Mouse (Mus musculus): ENCODE results near the gene Ints11. TPM values are rescaled to one million over a fixed set of nuclear protein-coding genes. Genes with fewer than 3 reads are reported as not detected.

Ints11 gene
- polyA plus RNA-seq, 1 experiment from 2014 or later = 89.4 TPM

DNA sequence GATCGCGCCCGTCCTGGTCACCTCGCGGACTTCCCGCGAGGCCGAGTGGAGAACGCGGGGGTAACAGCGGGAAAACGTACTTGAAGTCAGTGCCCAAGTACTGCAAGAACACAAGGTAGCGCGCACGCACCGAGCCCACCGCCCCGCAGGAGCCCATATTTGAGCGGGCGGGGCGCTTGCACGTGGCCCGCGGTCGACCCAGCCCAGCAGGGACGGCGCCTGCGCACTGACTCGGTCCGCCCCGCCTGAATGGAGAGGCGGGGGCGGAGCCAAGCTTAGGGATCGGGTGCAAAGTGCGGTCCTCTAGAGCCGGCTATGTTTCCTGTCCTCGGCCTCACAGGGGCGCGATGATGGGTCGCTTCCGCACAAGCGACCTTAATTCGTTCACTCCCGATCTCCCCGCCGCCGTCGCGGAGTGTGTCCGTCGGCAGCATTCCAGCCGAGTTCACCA lies 22.2 kb downstream of the Ints11 start, which contains the start of the genes Pusl1 and Acap3:
Gene Pusl1 (minus strand): TSS at position 231 of the 451 bp plus-strand sequence.
Gene Acap3 (plus strand): TSS at position 272 of the 451 bp plus-strand sequence.
- WGBS = under 1% methylated on average over 51 of the region's 52 CpGs
- ATAC-seq (ENCODE audit: insufficient number of reproducible peaks, low FRiP score, low TSS enrichment, low read depth) (peak; percentile 88), DNase-seq (ENCODE audit: low spot score) (peak; percentile 98)
- Histone ChIP-seq H3K27ac (replicated peaks; ENCODE audit: low read depth, low read length) (peak within 1 kb of the TSS; percentile 90), H3K36me3 (ENCODE audit: control insufficient read depth, insufficient read depth, low read length) (peaks cover 19% of the 10 kb centered on the region; the same call in 1 of the 2 replicates), H3K9ac (ENCODE audit: low read length) (peak within 1 kb of the TSS; percentile 74), H3K9me3 (ENCODE audit: control insufficient read depth, low read length) (no peaks in the 10 kb centered on the region), H3K27me3 (ENCODE audit: control insufficient read depth, insufficient read depth, low read length) (no peaks in the 10 kb centered on the region), H3K4me1 (ENCODE audit: control insufficient read depth, insufficient read depth, low read length) (peaks cover 18% of the 10 kb centered on the region), H3K4me3 (ENCODE audit: low read depth, low read length) (peak within 1 kb of the TSS; percentile 84), H3K4me2 (ENCODE audit: low read depth, severe bottlenecking) (peak within 1 kb of the TSS; percentile 97)

DNA sequence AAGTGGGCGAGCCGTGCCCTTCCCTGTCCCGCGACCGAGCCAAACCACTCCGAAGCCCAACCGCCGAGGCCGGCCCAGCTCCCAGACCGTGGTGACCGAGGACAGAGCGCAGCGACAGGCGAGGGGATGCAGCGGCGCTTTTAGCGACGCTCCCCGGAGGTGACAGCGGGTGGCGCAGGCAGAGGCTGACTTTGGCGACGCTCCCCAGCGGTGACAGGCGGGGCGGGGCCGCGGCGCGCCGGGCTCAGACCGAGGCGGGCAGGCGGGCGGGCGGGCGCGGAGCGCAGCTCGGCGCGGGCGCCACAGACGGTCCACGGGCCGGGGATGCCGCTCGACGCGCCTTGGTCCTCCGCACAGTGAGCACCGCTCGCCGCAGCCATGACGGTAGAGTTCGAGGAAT lies 22.7 kb downstream of the Ints11 start:
- Histone ChIP-seq H3K27ac (replicated peaks; ENCODE audit: low read depth, low read length) (peak overlapping the region; percentile 90), H3K4me3 (ENCODE audit: low read depth, low read length) (peak overlapping the region; percentile 84), H3K4me2 (ENCODE audit: low read depth, severe bottlenecking) (peak overlapping the region; percentile 97), H3K36me3 (ENCODE audit: control insufficient read depth, insufficient read depth, low read length) (peaks cover 15% of the 10 kb centered on the region; the same call in 1 of the 2 replicates), H3K9me3 (ENCODE audit: control insufficient read depth, low read length) (no peaks in the 10 kb centered on the region), H3K9ac (ENCODE audit: low read length) (peak overlapping the region; percentile 74), H3K27me3 (ENCODE audit: control insufficient read depth, insufficient read depth, low read length) (no peaks in the 10 kb centered on the region), H3K4me1 (ENCODE audit: control insufficient read depth, insufficient read depth, low read length) (peaks cover 18% of the 10 kb centered on the region)
- WGBS = under 1% methylated on average over 34 of the region's 56 CpGs
- ATAC-seq (ENCODE audit: insufficient number of reproducible peaks, low FRiP score, low TSS enrichment, low read depth) = peak; percentile 87
- DNase-seq (ENCODE audit: low spot score) = peak; percentile 83

DNA sequence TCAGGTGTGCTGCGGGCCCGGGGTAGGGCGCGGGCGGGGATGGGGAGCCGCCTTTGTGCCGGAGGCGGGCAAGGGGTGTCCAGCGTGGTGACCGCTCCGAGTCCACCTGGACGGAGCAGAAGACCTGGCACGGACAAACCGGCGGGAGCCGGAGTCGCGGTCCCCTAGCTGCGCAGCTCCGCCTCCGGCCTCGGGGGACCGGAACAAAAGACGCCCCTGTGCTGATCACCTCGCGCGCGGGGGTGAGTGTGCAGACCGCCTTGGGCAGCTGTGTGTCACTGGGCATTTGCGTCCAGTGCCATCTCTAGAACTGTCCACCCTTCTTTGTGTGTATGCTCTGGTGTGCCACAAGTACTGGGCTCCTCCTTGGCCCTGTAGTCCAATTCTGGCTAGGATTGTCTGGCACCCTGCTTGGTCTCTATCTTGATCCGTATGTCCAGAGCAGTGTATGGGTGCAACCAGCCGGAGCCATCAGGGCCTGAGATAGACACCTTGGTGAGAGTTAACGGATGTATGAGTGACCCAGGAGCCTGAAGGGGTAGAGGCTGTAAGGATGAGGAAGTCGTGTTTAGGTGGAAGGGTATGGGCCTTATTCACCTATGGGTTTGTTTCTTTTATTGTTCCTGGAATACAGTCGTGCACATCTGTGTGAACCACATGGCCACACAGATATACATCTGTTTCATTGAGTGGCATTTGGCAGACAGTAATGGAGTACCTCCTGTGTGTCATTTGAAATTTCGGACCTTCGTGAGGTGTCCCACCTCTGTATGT lies 23.3 kb downstream of the Ints11 start:
- WGBS = 6% methylated on average over 36 of the region's 37 CpGs
- Histone ChIP-seq H3K4me2 (ENCODE audit: low read depth, severe bottlenecking) (peak overlapping the region; percentile 97), H3K27ac (replicated peaks; ENCODE audit: low read depth, low read length) (no peak overlapping the region), H3K4me1 (ENCODE audit: control insufficient read depth, insufficient read depth, low read length) (peaks cover 18% of the 10 kb centered on the region), H3K36me3 (ENCODE audit: control insufficient read depth, insufficient read depth, low read length) (peaks cover 13% of the 10 kb centered on the region; the same call in 1 of the 2 replicates), H3K4me3 (ENCODE audit: low read depth, low read length) (peak overlapping the region; percentile 84), H3K27me3 (ENCODE audit: control insufficient read depth, insufficient read depth, low read length) (no peaks in the 10 kb centered on the region), H3K9ac (ENCODE audit: low read length) (peak overlapping the region; percentile 74), H3K9me3 (ENCODE audit: control insufficient read depth, low read length) (no peaks in the 10 kb centered on the region)
- ATAC-seq (ENCODE audit: insufficient number of reproducible peaks, low FRiP score, low TSS enrichment, low read depth) (peak; percentile 11; the same call in 1 of the 2 replicates), DNase-seq (ENCODE audit: low spot score) (no peak)

DNA sequence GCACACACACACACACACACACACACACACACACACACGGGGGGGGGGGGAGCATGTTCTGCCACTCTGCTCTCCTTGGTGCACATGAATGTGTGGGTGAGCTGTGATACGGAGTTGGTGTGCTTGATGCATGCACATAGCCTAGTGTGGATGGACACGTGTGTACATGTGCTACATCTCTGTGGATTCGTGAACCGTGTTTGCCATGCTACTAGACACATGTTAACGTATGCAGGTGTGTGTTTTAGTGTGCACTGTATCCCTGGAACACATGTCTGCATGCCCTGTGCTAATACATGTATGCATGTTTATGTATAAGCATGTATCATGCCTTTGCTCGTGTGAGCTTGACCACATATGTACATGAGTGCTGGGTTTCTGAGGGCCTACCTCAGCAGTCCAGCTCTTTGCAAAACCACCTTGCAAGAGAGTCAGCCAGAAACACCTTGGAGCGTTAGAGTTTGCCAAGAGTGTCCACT lies 23.9 kb downstream of the Ints11 start:
- H3K4me2 ChIP-seq (ENCODE audit: low read depth, severe bottlenecking) = peak overlapping the region; percentile 97
- peaks cover 9% of the 10 kb centered on the region; the same call in 1 of the 2 replicates for H3K36me3 ChIP-seq (ENCODE audit: control insufficient read depth, insufficient read depth, low read length)
- H3K4me1 ChIP-seq (ENCODE audit: control insufficient read depth, insufficient read depth, low read length) = peaks cover 18% of the 10 kb centered on the region
- no peak overlapping the region for H3K27ac ChIP-seq (replicated peaks; ENCODE audit: low read depth, low read length)
- WGBS = 75% methylated on average over 8 of the region's 8 CpGs
- peak overlapping the region; percentile 84; the same call in 1 of the 2 replicates for H3K4me3 ChIP-seq (ENCODE audit: low read depth, low read length)
- H3K27me3 ChIP-seq (ENCODE audit: control insufficient read depth, insufficient read depth, low read length) = no peaks in the 10 kb centered on the region
- no peak for ATAC-seq (ENCODE audit: insufficient number of reproducible peaks, low FRiP score, low TSS enrichment, low read depth)
- DNase-seq (ENCODE audit: low spot score) = no peak
- H3K9ac ChIP-seq (ENCODE audit: low read length) = no peak overlapping the region
- no peaks in the 10 kb centered on the region for H3K9me3 ChIP-seq (ENCODE audit: control insufficient read depth, low read length)

DNA sequence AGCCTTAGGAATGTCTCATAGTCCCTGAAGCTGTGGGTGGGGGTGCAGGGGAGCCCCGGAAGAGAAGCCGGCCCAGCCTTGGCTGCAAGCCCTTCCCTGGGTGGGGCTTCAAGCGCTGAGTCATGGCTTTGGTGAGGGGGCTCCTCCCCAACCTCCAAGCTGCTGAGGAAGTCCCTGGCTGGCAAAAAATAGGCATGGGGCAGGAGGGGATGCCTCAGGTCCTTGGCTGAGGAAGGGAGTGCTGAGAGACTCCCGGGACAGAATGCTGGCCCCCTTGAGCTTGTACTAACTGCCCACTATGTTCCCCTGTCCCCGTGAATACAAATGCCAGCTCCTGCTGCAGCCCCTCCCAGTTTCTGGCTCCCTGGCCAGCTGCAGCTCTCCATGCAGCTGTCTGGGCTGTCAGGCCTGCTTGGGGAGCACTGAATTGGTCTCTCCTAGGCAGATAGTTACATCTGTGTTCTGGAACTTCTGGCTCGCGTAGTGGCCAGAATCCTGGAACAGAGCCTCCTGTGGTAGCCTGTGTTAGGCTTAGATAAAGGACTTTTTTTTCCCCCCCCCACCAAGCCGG lies 25.1 kb downstream of the Ints11 start:
- no peaks in the 10 kb centered on the region for H3K9me3 ChIP-seq (ENCODE audit: control insufficient read depth, low read length)
- H3K4me3 ChIP-seq (ENCODE audit: low read depth, low read length) = no peak overlapping the region
- no peak overlapping the region for H3K27ac ChIP-seq (replicated peaks; ENCODE audit: low read depth, low read length)
- H3K4me2 ChIP-seq (ENCODE audit: low read depth, severe bottlenecking) = peak overlapping the region; percentile 7; the same call in 1 of the 2 replicates
- ATAC-seq (ENCODE audit: insufficient number of reproducible peaks, low FRiP score, low TSS enrichment, low read depth) = no peak
- 40% methylated on average over 8 of the region's 8 CpGs for WGBS
- no peak for DNase-seq (ENCODE audit: low spot score)
- peaks cover 4% of the 10 kb centered on the region; the same call in 1 of the 2 replicates for H3K36me3 ChIP-seq (ENCODE audit: control insufficient read depth, insufficient read depth, low read length)
- H3K4me1 ChIP-seq (ENCODE audit: control insufficient read depth, insufficient read depth, low read length) = peaks cover 18% of the 10 kb centered on the region
- H3K9ac ChIP-seq (ENCODE audit: low read length) = no peak overlapping the region; the same call in 1 of the 2 replicates
- H3K27me3 ChIP-seq (ENCODE audit: control insufficient read depth, insufficient read depth, low read length) = no peaks in the 10 kb centered on the region

DNA sequence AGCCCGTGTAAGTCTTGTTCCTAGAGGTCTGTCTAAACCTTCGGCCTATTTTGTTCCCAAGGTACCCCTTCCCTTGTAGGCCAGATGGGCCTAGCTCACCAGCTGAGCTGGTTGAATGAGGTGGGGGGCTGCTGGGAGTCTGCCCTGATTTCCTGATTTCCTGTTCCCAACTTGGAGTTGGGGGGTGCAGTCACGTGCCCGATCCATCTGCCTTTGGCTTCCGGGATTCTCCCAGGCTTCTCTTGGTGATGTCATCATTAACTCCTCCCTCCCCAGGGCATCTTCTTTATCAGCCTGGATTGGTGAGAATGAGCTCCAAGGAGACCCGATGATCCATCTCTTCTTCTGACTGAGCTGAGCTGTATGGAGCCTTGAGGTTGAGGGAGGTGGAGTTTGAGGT lies 25.9 kb downstream of the Ints11 start:
- Histone ChIP-seq H3K36me3 (ENCODE audit: control insufficient read depth, insufficient read depth, low read length) (peaks cover 5% of the 10 kb centered on the region), H3K4me1 (ENCODE audit: control insufficient read depth, insufficient read depth, low read length) (peaks cover 18% of the 10 kb centered on the region), H3K9me3 (ENCODE audit: control insufficient read depth, low read length) (no peaks in the 10 kb centered on the region), H3K9ac (ENCODE audit: low read length) (no peak overlapping the region), H3K4me2 (ENCODE audit: low read depth, severe bottlenecking) (no peak overlapping the region), H3K4me3 (ENCODE audit: low read depth, low read length) (no peak overlapping the region), H3K27ac (replicated peaks; ENCODE audit: low read depth, low read length) (no peak overlapping the region), H3K27me3 (ENCODE audit: control insufficient read depth, insufficient read depth, low read length) (no peaks in the 10 kb centered on the region)
- WGBS = 51% methylated on average over 6 of the region's 6 CpGs
- ATAC-seq (ENCODE audit: insufficient number of reproducible peaks, low FRiP score, low TSS enrichment, low read depth) (no peak), DNase-seq (ENCODE audit: low spot score) (no peak)

DNA sequence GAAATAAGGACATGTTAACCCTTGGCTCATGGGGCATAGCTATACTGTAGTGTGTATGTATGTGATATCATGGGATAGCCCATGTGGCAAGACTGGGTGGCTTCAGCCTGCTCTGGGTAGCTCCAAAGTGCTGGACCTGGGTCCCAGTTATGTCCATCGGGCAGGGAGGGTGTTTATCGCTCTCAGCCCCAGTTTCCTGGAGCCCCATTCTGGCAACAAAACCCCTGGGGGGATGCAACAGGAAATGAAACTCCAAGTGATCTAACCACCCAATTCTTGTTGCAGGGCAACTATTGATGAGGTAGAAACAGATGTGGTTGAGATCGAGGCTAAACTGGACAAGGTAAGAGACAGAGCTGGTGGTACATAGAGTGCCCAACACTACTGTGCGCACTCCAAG lies 26.5 kb downstream of the Ints11 start:
- no peaks in the 10 kb centered on the region for H3K27me3 ChIP-seq (ENCODE audit: control insufficient read depth, insufficient read depth, low read length)
- no peaks in the 10 kb centered on the region for H3K9me3 ChIP-seq (ENCODE audit: control insufficient read depth, low read length)
- peaks cover 8% of the 10 kb centered on the region for H3K36me3 ChIP-seq (ENCODE audit: control insufficient read depth, insufficient read depth, low read length)
- H3K27ac ChIP-seq (replicated peaks; ENCODE audit: low read depth, low read length) = no peak overlapping the region
- DNase-seq (ENCODE audit: low spot score) (no peak), ATAC-seq (ENCODE audit: insufficient number of reproducible peaks, low FRiP score, low TSS enrichment, low read depth) (no peak)
- no peak overlapping the region for H3K4me2 ChIP-seq (ENCODE audit: low read depth, severe bottlenecking)
- 90% methylated on average over 4 of the region's 4 CpGs for WGBS
- peaks cover 15% of the 10 kb centered on the region for H3K4me1 ChIP-seq (ENCODE audit: control insufficient read depth, insufficient read depth, low read length)
- H3K4me3 ChIP-seq (ENCODE audit: low read depth, low read length) = no peak overlapping the region
- no peak overlapping the region for H3K9ac ChIP-seq (ENCODE audit: low read length)

DNA sequence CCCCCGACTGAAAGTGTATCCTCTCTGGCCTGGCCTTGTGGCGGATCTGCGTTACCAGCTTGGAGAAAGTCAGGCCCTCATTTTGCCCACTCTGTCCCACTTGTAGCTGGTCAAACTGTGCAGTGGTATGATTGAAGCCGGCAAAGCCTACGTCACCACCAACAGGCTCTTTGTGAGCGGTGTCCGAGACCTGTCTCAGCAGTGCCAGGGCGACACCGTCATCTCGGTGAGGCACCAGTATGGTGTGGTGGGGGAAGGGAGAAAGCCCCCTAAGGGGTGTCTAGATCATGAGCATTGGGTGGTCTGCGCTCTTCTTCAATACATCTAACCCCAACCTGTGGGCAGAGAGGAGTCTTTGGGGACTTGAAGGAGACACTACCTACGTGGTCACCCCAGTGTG lies 27.1 kb downstream of the Ints11 start:
- Histone ChIP-seq H3K4me3 (ENCODE audit: low read depth, low read length) (no peak overlapping the region), H3K9ac (ENCODE audit: low read length) (no peak overlapping the region), H3K36me3 (ENCODE audit: control insufficient read depth, insufficient read depth, low read length) (peaks cover 9% of the 10 kb centered on the region), H3K4me1 (ENCODE audit: control insufficient read depth, insufficient read depth, low read length) (peaks cover 15% of the 10 kb centered on the region), H3K27ac (replicated peaks; ENCODE audit: low read depth, low read length) (no peak overlapping the region), H3K9me3 (ENCODE audit: control insufficient read depth, low read length) (no peaks in the 10 kb centered on the region), H3K27me3 (ENCODE audit: control insufficient read depth, insufficient read depth, low read length) (no peaks in the 10 kb centered on the region), H3K4me2 (ENCODE audit: low read depth, severe bottlenecking) (no peak overlapping the region)
- 96% methylated on average over 12 of the region's 12 CpGs for WGBS
- ATAC-seq (ENCODE audit: insufficient number of reproducible peaks, low FRiP score, low TSS enrichment, low read depth) (no peak), DNase-seq (ENCODE audit: low spot score) (no peak)

Data from limb, embryonic 11.5 days (tissue).